Mouse (Mus musculus): ENCODE measurements around the gene Nbea.
A peak's percentile ranks its signal among the peaks of the same experiment; 100 is the strongest.

Gene Nbea

DNA sequence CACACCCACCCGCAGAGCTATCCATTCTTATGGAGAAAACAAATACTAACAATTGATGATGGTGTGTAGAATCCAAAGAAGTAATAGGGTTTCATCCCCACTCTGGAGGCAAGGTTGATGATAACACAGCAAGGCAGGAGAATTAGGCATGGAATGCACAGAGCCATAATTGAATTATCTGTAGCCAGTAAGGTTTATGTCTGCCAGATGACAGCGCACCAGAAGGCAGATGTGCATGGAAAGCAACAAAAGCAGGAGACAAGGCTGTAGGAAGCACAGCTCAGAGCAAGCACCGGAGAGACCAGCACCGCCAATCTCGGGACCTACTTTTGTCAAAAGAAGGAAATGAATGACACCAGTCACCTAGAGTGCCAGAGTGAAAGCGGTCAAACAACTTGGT lies 429.6 kb downstream of the Nbea start:
- DNase-seq (ENCODE audit: low read depth, low spot score): no peak

DNA sequence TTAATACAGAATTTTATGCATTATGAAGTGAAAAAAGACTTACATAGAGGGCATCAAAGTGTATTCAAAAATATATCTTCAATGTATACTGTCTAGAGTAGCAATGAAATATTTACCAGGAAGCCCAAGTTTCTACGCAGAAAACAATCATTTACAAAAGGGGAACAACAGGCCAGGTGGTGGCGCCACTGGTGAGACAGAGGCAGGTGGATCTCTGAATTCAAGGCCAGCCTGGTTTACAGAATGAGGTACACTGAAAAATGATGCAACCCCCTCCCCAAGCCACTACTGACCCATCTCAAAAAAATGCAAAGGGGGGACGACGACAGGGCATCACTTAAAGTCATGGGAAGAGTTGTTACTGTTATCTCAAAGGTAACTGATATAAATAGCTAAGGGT lies 430.9 kb downstream of the Nbea start:
- DNase-seq (ENCODE audit: low read depth, low spot score): no peak

DNA sequence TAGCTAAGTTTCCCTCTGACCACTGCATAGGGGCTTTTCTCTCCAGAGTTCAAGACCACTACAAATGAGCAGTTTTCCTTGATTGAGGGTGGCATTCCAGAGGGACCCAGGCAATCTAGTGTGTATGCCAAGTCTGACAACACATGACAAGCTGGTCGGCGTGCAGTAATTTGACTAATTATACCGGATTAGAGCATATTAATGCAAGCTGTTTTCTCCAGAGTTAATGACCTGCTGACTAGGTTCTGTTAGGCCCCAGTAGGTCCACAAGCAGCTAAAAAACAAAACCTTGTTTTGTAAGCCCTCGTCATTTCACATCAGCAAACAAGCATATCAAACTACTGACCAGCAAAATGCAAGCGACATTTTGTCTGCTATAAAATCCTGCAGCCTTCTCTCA lies 432.1 kb downstream of the Nbea start:
- no peak for DNase-seq (ENCODE audit: low read depth, low spot score)

DNA sequence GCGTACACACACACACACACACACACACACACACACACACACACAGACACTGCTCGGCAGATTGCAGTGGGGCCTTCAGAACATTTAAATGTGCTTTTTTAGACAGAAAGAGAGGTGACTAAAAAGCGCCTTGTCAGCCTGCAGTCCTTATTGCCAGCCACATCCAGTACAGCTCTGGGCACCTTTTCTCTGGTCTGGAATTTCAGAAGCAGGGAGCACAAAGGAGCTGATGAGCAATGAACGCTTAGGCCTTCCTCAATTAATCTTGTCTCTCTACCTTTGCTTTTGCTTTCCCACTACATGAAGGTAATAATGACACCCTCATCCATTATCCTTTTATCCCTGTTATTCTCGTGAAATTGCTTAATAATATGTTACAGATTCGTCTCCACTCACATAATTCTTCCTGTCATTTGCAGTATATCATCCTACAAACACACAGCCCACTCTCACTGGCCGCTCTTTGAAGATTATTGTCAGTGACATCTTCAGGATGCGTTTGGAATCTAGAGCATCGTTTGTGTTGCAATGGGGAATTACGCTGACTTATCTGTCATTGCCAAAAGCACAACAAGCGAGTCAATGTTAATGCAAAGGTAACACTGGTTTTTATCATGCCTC lies 432.9 kb downstream of the Nbea start:
- DNase-seq (ENCODE audit: low read depth, low spot score): no peak

DNA sequence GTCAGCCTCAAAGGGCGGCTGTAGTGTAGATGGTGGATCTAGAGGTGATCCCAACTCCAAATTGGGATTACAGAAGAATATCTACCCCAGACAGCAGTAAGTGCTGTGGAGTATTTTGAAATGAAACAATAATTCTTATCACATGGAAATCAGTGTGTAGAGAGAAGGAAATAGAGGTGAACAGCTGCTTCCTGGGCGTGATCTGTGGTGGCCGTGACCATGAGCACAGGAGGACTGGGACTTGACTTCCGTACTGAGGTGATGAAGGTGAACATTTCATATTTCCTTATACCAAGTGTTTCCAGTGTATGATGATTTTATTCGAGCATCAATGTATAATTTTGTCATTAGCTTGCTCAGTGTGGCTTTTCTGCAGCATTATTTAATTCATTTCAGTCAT lies 439.6 kb downstream of the Nbea start:
- DNase-seq (ENCODE audit: low read depth, low spot score): peak; percentile 70

DNA sequence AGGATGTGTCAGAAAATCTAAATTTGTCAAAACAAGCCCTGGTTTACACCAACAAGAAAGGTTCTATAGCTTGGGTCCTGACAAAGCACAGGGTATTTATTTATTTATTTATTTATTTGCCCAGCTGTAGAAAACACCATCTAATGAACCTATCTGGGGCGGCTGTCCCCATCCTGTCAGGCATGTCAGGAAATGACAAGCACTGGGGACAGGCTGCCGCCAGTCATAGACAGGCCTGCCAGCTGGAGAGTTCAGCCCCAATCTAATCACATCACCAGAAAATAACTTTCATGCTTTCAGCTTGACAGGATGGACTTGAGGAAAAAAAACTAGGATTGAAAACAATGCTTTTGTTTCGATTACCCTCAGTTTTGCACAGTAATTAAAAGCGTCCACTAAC lies 440.8 kb downstream of the Nbea start:
- no peak for DNase-seq (ENCODE audit: low read depth, low spot score)

DNA sequence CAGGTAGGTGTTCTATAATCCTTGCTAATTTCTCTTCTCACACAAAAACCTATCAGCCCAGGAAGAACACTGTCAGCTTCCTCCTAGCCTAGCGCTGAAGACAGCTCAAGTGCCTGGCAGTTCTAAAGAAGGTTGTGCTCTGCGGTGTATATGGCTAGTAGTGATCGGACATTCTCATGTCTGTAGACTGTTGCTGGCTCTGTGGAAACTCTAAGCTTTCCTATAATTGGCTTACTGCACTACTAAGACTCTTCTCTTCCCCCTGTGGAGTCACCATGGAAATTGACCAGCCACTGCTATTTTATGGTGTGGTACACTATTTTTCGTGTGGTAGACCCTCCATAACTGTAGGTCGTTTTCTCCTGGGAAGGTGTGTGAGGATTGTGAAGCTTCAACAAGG lies 441.3 kb downstream of the Nbea start:
- DNase-seq (ENCODE audit: low read depth, low spot score): no peak

DNA sequence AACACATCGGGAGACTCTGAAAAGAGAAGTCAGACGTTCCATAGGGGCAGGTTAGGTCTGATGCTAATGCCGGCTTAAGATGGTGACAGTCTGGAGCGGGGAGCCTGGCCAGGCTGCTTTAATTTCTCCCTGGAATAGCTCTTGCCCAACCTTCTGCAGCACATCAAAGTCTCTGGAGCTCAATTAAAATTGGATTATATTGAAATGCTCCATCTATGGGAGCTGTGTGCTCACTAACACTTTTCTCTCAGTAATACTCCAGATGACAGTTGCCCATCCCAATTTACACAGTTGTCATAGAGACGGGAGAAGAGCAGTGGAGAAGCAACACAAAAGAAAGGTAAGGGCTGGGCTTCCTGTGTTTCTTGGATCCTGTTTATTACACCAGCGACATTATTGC lies 442.1 kb downstream of the Nbea start:
- no peak for DNase-seq (ENCODE audit: low read depth, low spot score)

DNA sequence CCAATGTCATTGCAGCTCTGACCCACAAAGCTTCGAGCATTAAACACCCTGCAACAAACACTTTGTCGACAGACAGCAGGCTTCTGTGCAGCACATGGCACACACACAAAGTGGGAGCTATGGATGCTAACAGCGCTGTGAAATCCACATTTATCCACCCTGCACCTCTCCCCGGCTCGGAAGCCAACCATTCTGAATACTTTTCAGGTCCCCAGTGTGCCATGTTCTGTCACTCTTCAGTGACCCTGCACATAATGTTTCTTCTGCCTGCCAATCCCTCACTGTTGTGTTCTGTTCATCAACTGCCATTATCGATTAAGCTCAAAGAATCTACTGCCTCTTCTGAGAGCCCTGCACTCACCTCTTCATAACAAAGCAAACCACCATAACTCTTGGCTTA lies 449.8 kb downstream of the Nbea start:
- DNase-seq (ENCODE audit: low read depth, low spot score): no peak

DNA sequence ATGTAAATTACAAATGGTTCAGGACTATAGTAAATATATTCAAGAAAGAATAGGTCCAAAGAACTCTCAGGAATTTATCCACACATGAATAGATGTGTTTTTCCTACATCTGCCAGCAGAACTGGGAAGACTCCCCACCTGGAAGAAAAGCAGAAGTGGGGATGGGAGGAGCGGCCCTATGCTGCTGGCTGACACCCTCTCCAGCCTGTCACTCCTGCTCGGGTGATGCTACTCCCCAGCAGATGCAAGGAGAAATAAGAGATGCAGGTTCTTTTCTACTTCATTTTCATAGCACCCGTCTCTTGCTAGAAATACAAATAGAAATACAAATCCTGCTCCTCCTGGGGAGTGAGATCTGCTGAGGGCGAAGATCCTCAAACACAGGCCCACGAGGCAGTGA lies 453.0 kb downstream of the Nbea start:
- no peak for DNase-seq (ENCODE audit: low read depth, low spot score)

DNA sequence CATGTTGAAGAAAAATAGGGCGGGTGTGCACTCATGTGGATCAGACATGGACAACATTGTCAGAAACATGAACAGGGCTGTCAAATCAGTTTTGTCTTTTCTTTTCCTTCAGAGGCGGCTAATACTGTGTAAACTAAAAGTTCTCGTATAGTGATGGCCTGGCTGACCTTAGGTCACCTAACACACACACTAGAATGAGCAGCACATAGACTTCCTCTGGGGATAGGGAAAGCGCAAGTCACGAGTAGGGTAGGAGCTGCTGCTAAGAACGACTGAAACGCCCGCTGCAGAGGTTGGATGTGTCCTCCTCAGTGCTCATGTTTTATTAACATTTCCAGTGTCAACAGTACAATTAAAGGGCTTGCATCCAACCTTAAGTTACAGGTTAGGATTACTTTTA lies 453.4 kb downstream of the Nbea start:
- no peak for DNase-seq (ENCODE audit: low read depth, low spot score)

DNA sequence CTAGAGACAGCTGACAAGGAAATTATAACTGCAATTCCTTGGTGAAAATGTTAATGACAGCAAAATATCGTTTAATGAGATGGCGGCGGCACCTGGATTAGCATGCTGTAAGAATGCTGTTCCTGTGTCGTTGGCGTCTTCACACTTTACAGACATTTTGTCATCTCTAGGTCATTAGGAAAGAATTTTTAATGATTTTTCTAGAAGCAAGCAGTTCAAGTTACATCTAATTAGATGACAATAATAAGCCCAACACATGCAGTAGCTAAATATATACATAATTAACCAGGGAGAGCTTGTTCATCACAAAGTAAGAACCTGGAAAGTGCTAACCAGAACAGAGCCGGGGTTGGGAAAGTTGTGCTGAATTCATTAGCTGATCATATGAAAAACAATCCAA lies 469.2 kb downstream of the Nbea start:
- no peak for DNase-seq (ENCODE audit: low read depth, low spot score)

DNA sequence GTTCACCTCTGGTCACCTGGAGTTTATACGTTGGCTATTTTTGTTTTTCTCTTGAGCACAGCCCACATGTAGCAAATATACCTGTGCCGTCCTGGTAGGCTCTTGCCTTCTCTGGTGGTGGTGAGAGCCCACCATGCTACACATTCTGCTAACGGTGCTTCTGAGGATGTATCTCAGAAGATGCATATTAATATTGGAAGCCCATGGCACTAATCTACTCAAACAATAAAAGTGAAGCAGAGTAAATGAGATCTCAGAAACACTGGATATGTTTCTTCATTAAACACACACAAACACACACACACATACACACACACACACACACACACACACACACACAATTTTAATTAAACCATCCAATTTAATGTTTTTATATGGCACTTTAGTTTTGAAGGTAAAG lies 469.6 kb downstream of the Nbea start:
- DNase-seq (ENCODE audit: low read depth, low spot score): no peak

DNA sequence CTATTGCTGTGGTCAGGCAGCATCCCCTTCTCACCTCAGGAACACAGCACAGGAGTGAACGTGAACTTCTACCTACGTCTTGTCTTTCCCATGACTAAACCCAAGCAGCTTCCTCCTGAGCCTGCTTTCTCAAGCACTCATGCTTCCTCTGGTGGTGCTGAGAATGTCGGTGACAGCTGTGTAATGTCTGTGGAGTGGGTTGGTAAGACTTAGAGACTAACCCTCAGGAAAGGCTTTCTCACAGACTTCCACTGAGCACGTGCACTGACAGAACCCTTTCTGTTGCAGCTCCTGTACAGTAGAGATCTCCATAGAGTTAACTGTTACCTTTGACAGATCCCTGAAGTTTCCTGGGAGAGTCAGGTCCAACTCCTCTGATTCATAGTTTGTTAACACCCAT lies 473.2 kb downstream of the Nbea start:
- DNase-seq (ENCODE audit: low read depth, low spot score): no peak

DNA sequence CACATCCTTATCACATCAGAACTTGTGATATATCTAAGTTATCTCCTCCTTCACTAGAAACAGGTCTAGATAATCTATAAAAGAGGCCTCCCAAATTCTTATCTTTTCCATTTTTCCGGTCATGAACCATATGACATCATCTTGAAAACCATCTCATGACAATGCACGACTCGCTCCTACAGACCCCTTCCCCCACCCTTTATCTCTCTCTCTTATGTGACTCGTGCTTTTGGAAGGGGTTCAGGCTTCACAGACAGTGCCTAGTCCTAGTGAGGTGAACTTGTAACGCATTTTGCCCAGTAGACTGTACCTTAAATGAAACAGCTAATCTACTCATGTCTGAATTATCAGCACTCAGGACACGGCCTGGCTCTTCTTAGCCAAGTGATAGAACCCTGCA lies 481.9 kb downstream of the Nbea start:
- DNase-seq (ENCODE audit: low read depth, low spot score): no peak

DNA sequence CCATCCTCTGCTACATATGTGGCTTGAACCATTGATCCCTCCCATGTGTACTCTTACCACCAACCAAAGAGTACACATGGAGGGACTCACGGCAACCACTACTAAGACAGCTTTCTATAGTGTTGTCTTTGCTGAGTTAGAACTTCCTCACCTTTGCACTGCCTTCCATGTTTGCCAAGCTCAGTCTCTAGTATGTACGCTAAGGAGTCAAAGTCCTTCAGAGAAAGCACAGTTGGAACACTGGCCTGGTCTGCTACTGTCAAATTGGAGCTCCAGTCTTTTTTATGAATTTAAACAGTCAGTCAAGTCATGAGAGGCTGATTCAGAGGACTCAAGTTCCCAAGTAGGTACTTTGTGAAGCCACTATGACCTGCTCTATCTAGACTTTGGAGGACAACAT lies 486.3 kb downstream of the Nbea start:
- DNase-seq (ENCODE audit: low read depth, low spot score): no peak

DNA sequence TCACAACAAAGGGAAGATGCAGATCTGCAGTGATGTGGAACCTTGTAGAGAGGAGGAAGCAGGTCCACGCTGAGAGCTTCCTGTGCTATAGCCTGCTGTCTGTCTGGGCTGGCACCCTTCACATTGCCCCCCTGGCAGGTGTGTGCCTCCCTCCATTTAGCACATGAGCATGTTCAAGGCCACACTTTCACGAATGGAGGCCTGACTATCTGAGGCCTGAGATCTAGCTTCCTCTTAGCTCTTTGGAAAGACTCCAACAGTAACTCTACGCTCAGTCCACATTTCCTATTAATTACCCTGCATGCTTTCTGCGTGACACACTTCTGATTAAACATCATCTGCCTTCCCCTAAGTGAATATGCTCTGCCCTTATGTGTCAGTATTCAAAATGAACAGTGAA lies 490.4 kb downstream of the Nbea start:
- no peak for DNase-seq (ENCODE audit: low read depth, low spot score)

DNA sequence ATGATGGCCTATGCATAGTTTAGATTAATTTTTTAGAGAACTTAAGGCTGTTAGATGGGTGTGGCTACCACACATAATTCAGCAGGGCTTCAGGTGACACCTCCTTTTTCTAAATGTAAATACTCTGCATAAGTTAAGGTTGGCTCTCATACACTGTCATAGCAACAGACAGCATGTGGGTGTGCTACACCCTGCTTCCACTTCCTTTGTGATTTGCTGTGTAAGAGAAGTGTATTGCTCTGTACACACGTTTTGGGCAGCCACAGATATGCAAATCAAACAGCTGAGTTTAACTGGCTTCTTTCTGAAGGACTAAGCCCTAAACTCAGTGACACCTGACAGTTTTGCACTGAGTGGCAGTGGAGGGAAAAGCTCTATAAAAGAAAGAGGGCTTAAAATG lies 495.4 kb downstream of the Nbea start:
- no peak for DNase-seq (ENCODE audit: low read depth, low spot score)

DNA sequence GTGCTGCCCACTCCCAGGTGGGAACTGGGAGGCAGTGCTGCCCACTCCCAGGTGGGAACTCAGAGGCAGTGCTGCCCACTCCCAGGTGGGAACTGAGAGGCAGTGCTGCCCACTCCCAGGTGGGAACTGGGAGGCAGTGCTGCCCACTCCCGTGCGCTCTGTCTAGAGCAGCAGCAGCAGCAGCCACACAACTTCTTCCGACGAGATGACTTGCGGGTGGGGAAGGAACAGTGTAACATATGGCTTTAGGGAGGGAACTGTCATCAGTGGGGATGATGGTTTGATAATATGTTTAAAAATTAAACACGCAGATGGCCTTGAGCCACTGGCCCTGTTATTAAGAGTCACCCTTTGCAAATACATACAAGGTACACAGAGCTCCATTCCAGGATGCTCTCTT lies 496.5 kb downstream of the Nbea start:
- DNase-seq (ENCODE audit: low read depth, low spot score): no peak

DNA sequence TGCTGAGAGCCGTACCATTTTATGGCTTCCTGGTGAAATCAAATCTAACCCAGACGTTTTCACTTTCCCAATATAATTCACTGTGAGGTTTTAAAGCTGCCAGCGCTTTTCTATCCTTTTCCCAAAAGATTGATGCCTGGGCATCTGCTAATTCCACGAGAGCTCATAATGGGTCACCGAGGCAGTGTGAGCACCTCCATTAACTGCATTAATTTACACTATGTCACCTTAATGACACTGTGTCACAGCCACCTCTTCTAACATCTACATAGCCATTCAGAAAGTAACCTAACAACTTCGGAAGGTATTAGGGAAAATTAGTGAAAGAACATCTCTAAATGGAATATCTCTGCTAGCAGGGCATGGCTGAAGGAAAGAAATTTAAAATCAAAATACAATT lies 497.9 kb downstream of the Nbea start:
- DNase-seq (ENCODE audit: low read depth, low spot score): no peak

DNA sequence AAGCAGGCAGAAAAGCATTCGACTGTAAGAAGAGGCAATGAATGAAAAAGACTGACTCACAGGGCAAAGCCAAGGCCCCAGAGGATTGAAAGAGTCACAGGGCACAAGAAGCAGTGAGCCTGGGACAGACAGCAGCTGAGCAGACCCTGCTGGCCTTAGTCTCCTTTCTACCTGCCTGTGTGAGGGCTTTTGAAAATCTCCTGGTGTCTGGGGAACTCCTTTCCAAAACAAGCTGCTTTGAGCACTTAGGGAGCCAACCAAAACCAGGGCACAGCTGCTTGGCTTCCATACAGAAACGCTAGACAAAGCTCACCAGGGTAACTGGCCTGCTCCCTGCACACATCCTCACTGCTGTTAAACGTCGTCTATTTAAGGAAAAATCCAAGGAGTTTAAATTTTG lies 498.6 kb downstream of the Nbea start:
- no peak for DNase-seq (ENCODE audit: low read depth, low spot score)

DNA sequence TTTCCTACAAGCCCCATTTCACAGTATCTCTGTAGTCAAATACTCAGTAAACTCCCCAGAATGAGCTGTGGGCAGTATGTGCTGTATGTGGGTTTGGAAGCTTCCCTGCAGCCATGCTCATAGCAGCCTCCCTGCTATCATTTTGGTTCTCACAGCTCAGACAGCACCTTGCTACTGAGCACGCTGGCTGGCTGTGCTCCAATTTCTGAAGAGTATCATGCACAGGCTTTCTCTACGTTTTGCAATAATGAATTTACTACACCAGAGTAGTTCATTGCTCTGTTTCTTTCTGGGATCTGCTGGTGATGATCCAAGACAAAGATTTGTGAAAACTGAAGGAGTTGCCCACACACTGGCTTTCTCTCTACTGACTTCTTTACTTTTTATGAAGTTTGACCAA lies 505.8 kb downstream of the Nbea start:
- no peak for DNase-seq (ENCODE audit: low read depth, low spot score)

DNA sequence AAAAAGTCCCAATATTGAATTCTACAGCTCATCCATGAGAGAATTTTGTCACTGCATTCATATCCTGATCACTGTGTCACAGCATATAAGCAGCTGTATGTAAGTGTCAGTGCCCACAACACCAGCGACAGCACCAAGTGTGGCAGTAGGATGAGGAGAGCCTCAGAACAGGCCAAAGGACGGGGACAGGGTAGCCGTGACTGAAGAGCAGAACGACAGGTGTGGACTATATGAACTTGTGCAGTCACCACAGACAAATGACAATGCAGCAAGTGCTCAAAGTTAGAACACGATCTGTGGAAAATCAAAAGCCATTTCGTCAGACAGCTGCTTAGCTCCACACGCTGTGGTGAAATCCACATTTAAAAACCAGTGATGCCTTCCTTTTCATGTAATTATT lies 509.3 kb downstream of the Nbea start:
- DNase-seq (ENCODE audit: low read depth, low spot score): no peak

DNA sequence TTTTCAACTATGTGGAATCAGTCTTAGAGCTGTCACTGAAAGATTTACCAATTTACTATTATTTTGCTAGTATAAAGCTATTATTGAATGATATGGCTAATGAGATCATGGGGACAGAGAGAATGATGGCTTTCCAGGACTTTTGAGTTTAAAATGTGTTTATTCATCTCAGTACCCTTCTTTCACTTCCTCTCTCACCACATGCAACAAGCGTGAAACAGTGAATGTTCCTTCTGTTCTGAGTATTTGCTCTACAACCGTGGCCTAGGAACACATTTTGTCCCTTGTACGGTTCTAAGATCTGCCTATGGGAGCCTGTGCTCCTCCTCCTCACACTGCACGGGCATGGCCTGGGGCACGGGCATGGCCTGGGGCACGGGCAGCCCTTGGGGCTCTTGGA lies 516.5 kb downstream of the Nbea start:
- no peak for DNase-seq (ENCODE audit: low read depth, low spot score)

DNA sequence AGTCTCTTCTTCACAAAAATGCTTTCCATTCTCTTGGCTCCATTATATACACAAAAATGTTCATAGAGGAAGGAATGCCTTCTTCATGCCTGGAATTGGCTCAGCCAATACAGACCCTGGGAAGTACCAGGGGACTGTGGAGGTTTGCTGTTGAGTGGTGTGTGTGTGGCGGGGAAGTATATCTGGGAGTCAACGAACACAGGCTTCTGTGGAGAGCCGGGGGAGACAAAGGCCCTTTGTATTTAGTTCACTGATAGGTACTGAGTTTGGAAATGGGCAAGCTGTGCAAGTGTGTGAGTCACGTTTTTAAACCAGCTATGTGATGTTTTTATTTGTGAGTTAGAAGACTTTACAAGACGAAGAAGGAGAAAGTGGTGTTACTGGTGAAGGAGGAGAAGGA lies 517.6 kb downstream of the Nbea start:
- no peak for DNase-seq (ENCODE audit: low read depth, low spot score)

Data from CD4-positive, CD25-positive, alpha-beta regulatory T cell, adult 2 months (primary cell).